Mouse (Mus musculus) olfactory bulb, adult 2 months (tissue): ENCODE results near the gene Fyb. TPM values are rescaled to one million over a fixed set of nuclear protein-coding genes. Genes with fewer than 3 reads are reported as not detected.

Experiments
- H3K27ac ChIP-seq: fragments of 200-500 bp; 2 replicates; pipeline ENCODE4 v1.5.1; 2012; ENCODE audit warnings: low read depth, low read length; ENCODE audit not compliant: insufficient read depth
- H3K4me1 ChIP-seq: fragments of 200-500 bp; 2 replicates; pipeline ENCODE4 v1.6.1; 2012; ENCODE audit warnings: low read length; ENCODE audit not compliant: control insufficient read depth, insufficient read depth
- H3K4me3 ChIP-seq: fragments of 200-500 bp; 2 replicates; pipeline ENCODE4 v1.5.1; 2012; ENCODE audit warnings: mild to moderate bottlenecking, low read depth, low read length, moderate library complexity; ENCODE audit not compliant: insufficient read depth
- CTCF ChIP-seq: fragments of 200-500 bp; IDR thresholded peaks from 2 replicates; pipeline ENCODE4 v1.5.1; 2012; ENCODE audit warnings: low read depth, mild to moderate bottlenecking, low read length, moderate library complexity; ENCODE audit not compliant: insufficient read depth
- POLR2A ChIP-seq: fragments of 200-500 bp; IDR thresholded peaks from 2 replicates; pipeline ENCODE4 v1.6.1; 2012; ENCODE audit warnings: mild to moderate bottlenecking, low read depth, low read length, moderate library complexity; ENCODE audit not compliant: insufficient read depth
- whole genome bisulfite sequencing: fragments of 180-500 bp; shearing (Covaris S2); methylation state at CpG from one replicate; pipeline ENCODE4 v1.1.7; 2018; 5-methylcytosine and 5-hydroxymethylcytosine counted together
- polyA plus RNA-seq: library from polyadenylated mRNA; stranded (reverse); fragments of >200 nt; gene quantifications from 2 replicates; pipeline ENCODE4 v1.2.4, GENCODE M21; 2012; ENCODE audit warnings: low replicate concordance; ENCODE audit not compliant: missing spikeins, insufficient read depth, insufficient read length

The Fyb gene
- polyA plus RNA-seq, 1 experiment: 114 TPM

DNA sequence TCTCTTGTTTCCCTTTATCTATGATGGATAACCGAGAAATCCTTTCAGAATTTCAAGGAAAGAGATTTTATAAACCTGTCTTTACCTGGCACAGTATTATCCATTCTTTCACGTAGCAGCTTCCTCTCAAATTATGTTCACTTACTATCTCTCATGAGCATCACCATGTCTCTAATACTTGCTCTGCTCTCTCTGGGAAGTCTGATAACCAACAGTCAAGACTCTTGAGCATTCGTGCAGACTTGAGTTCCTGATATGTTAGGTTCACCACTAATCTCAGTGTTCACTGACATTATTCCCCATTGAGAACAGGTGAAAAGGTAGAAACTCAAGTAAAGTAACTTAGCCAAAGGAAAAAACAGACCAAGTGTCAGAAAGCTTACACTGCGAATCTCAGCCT lies 34.9 kb downstream of the Fyb start:
- TF ChIP-seq CTCF (no peak), POLR2A (no peak)
- WGBS: 95% methylated on average over 4 of the region's 4 CpGs
- Histone ChIP-seq H3K4me1 (no peaks in the 10 kb centered on the region), H3K27ac (no peak overlapping the region), H3K4me3 (no peak overlapping the region)

- H3K4me3 ChIP-seq: no peak overlapping the region
- H3K4me1 ChIP-seq: no peaks in the 10 kb centered on the region
- no peak for TF ChIP-seq CTCF
- no peak for TF ChIP-seq POLR2A
- H3K27ac ChIP-seq: no peak overlapping the region
- 80% methylated on average over 9 of the region's 9 CpGs for WGBS
Measured at GRCm38 (mm10) chr15:6559188-6559587, 36.5 kb downstream of the Fyb start.

- 92% methylated on average over 10 of the region's 10 CpGs for WGBS
- peaks cover 4% of the 10 kb centered on the region; the same call in 1 of the 2 replicates for H3K4me1 ChIP-seq
- no peak overlapping the region for H3K4me3 ChIP-seq
- no peak for TF ChIP-seq CTCF
- TF ChIP-seq POLR2A: no peak
- no peak overlapping the region for H3K27ac ChIP-seq
Measured at GRCm38 (mm10) chr15:6560696-6561095, 38.0 kb downstream of the Fyb start.

- 82% methylated on average over 4 of the region's 4 CpGs for WGBS
- Histone ChIP-seq H3K4me1 (peaks cover 4% of the 10 kb centered on the region; the same call in 1 of the 2 replicates), H3K4me3 (no peak overlapping the region), H3K27ac (no peak overlapping the region)
- TF ChIP-seq CTCF (no peak), POLR2A (no peak)
Measured at GRCm38 (mm10) chr15:6562161-6562560, 39.5 kb downstream of the Fyb start.

- Histone ChIP-seq H3K4me1 (peaks cover 4% of the 10 kb centered on the region; the same call in 1 of the 2 replicates), H3K27ac (no peak overlapping the region), H3K4me3 (no peak overlapping the region)
- TF ChIP-seq CTCF (no peak), POLR2A (no peak)
- WGBS: 91% methylated on average over 2 of the region's 2 CpGs
Measured at GRCm38 (mm10) chr15:6562629-6563028, 40.0 kb downstream of the Fyb start.

DNA sequence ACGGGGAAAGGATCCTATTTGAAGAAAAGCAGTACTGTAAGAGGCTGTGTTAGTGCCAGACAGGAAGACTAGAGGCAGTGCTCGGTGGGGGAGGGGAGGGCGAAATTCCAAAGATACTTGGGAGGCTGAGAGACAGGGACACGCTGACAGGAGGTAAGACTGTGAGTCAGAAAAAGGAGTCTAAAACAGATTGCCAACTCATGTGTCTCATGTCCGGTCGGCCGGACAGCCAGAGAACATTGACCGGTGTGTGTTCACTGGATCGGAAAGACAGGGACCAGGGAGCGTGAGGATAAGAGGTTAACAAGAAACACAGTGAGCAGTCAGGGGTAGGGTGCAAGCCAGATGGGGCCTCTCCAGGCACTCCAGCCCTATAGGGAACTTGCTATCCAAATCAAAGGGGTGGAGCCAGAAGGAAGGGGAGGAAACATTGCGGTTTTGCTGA lies 42.3 kb downstream of the Fyb start:
- TF ChIP-seq CTCF (no peak), POLR2A (no peak)
- Histone ChIP-seq H3K27ac (no peak overlapping the region), H3K4me1 (peaks cover 4% of the 10 kb centered on the region; the same call in 1 of the 2 replicates), H3K4me3 (peak overlapping the region; percentile 9; the same call in 1 of the 2 replicates)
- WGBS: 34% methylated on average over 11 of the region's 11 CpGs

DNA sequence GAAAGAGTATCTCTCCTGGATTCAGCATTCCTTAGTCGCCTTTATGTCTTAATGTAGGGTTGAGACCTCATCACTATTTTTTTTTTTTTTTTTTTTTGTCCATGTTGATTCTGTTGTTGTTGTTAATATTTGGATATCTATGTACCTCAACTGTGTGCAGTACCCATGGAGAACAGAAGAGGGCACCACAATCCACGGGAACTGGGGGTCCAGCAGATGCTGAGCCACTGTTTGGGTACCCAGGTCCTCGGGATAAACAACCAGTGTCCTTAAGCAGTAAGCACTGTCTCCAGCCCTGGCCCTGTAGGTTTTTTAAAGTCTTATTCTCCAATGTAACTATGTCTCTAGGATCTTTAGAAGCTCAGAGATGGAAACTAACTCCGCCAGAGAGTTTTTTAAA lies 43.2 kb downstream of the Fyb start:
- WGBS: 94% methylated on average over 4 of the region's 4 CpGs
- no peak overlapping the region for H3K27ac ChIP-seq
- H3K4me3 ChIP-seq: no peak overlapping the region
- peaks cover 4% of the 10 kb centered on the region; the same call in 1 of the 2 replicates for H3K4me1 ChIP-seq
- no peak for TF ChIP-seq POLR2A
- no peak for TF ChIP-seq CTCF

DNA sequence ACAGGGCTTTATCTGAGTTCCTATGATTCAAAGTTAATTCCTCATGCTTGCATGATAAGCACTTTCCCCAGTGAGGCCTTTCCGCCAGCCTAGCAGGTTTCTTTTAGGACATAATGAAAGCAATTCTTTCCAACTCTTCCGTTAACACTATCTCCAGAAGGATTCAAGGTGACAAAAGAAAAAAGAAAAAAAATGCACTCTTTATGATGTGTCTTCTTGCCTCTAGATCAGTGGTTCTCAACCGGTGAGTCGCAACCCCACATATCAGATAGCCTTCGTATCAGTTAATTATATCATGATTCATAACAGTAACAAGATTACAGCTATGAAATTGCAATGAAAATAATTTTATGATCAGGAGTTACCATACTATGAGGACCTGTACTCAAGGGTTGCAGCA lies 45.3 kb downstream of the Fyb start:
- TF ChIP-seq POLR2A (no peak), CTCF (no peak)
- Histone ChIP-seq H3K4me3 (no peak overlapping the region), H3K27ac (no peak overlapping the region), H3K4me1 (peaks cover 4% of the 10 kb centered on the region; the same call in 1 of the 2 replicates)
- 92% methylated on average over 5 of the region's 5 CpGs for WGBS

GRCm38 (mm10) chr15:6568605-6569004 lies 46.0 kb downstream of the Fyb start:
- 83% methylated on average over 3 of the region's 3 CpGs for WGBS
- H3K27ac ChIP-seq: no peak overlapping the region
- H3K4me1 ChIP-seq: peaks cover 6% of the 10 kb centered on the region; the same call in 1 of the 2 replicates
- no peak for TF ChIP-seq CTCF
- no peak for TF ChIP-seq POLR2A
- no peak overlapping the region for H3K4me3 ChIP-seq

- no peak overlapping the region for H3K4me3 ChIP-seq
- WGBS: 53% methylated on average over 5 of the region's 5 CpGs
- peaks cover 6% of the 10 kb centered on the region; the same call in 1 of the 2 replicates for H3K4me1 ChIP-seq
- TF ChIP-seq POLR2A (no peak), CTCF (no peak)
- no peak overlapping the region for H3K27ac ChIP-seq
Measured at GRCm38 (mm10) chr15:6569074-6569473, 46.4 kb downstream of the Fyb start.
